Mouse (Mus musculus) megakaryocyte, embryonic 14.5 days (primary cell): ENCODE measurements around the gene Psmc1. TPM values are rescaled to one million over a fixed set of nuclear protein-coding genes. Genes with fewer than 3 reads are reported as not detected.

ENCODE experiments used
- H3K27me3 ChIP-seq: replicated peaks from 2 replicates; pipeline ENCODE3; 2012; ENCODE audit warnings: inconsistent platforms
- H3K36me3 ChIP-seq: replicated peaks from 2 replicates; pipeline ENCODE3; 2012; ENCODE audit warnings: low read length, inconsistent platforms, mixed read lengths
- H3K4me1 ChIP-seq: 2 replicates; pipeline ENCODE4 v1.6.1; 2012; ENCODE audit warnings: inconsistent platforms
- H3K4me3 ChIP-seq: replicated peaks from 2 replicates; pipeline ENCODE3; 2012; ENCODE audit warnings: moderate library complexity, mild to moderate bottlenecking, inconsistent platforms
- H3K9me3 ChIP-seq: 2 replicates; pipeline ENCODE4 v1.6.1; 2012; ENCODE audit warnings: inconsistent platforms
- FLI1 ChIP-seq: IDR thresholded peaks from 2 replicates; pipeline ENCODE4 v1.6.1; 2012; ENCODE audit warnings: low read length, inconsistent platforms, mixed read lengths
- GATA1 ChIP-seq: IDR thresholded peaks from 3 replicates; pipeline ENCODE4 v1.6.1; 2012; ENCODE audit warnings: mixed read lengths, low read length, inconsistent platforms, borderline replicate concordance
- polyA plus RNA-seq: library from polyadenylated mRNA; stranded (reverse); fragments of >175 nt; gene quantifications from 2 replicates; pipeline ENCODE4 v1.2.3, GENCODE M21; 2012; ENCODE audit warnings: low replicate concordance; ENCODE audit not compliant: insufficient read depth

Gene Psmc1
- polyA plus RNA-seq, result 14.0 TPM in 1 of 2 replicates, not detected in the other

- peak within 1 kb of the TSS; percentile 95 for H3K4me3 ChIP-seq
- no peaks in the 10 kb centered on the region for H3K9me3 ChIP-seq
- H3K36me3 ChIP-seq, result peaks cover 35% of the 10 kb centered on the region
- peaks cover 4% of the 10 kb centered on the region for H3K27me3 ChIP-seq
- TF ChIP-seq GATA1, result no peak
- TF ChIP-seq FLI1, result peak; percentile 42; the same call in 1 of the 2 replicates
- H3K4me1 ChIP-seq, result peaks cover 58% of the 10 kb centered on the region
Observed at GRCm38 (mm10) chr12:100109986-100110696, at the start of gene Psmc1. TSS of gene Psmc1 (plus strand) at chr12:100110154.

- Histone ChIP-seq H3K36me3 (no peaks in the 10 kb centered on the region), H3K4me3 (no peak overlapping the region), H3K4me1 (no peaks in the 10 kb centered on the region), H3K27me3 (peaks cover 19% of the 10 kb centered on the region), H3K9me3 (no peaks in the 10 kb centered on the region)
- no peak for TF ChIP-seq GATA1
- TF ChIP-seq FLI1, result no peak
Observed at GRCm38 (mm10) chr12:100061071-100061470, 48.9 kb upstream of the Psmc1 start.

- no peak for TF ChIP-seq FLI1
- no peak for TF ChIP-seq GATA1
- Histone ChIP-seq H3K27me3 (peaks cover 22% of the 10 kb centered on the region), H3K4me3 (no peak overlapping the region), H3K9me3 (no peaks in the 10 kb centered on the region), H3K4me1 (no peaks in the 10 kb centered on the region), H3K36me3 (no peaks in the 10 kb centered on the region)
Observed at GRCm38 (mm10) chr12:100061826-100062225, 48.1 kb upstream of the Psmc1 start.

GRCm38 (mm10) chr12:100062584-100062983 lies 47.4 kb upstream of the Psmc1 start:
- TF ChIP-seq FLI1, result no peak
- TF ChIP-seq GATA1, result no peak
- H3K4me3 ChIP-seq, result no peak overlapping the region
- H3K36me3 ChIP-seq, result no peaks in the 10 kb centered on the region
- no peaks in the 10 kb centered on the region for H3K9me3 ChIP-seq
- no peaks in the 10 kb centered on the region for H3K4me1 ChIP-seq
- peaks cover 26% of the 10 kb centered on the region for H3K27me3 ChIP-seq

- Histone ChIP-seq H3K36me3 (no peaks in the 10 kb centered on the region), H3K4me1 (no peaks in the 10 kb centered on the region), H3K27me3 (peaks cover 23% of the 10 kb centered on the region), H3K9me3 (no peaks in the 10 kb centered on the region), H3K4me3 (no peak overlapping the region)
- TF ChIP-seq GATA1, result no peak
- TF ChIP-seq FLI1, result no peak
Observed at GRCm38 (mm10) chr12:100065109-100065508, 44.8 kb upstream of the Psmc1 start.

- no peaks in the 10 kb centered on the region for H3K9me3 ChIP-seq
- H3K27me3 ChIP-seq, result peaks cover 20% of the 10 kb centered on the region
- H3K36me3 ChIP-seq, result no peaks in the 10 kb centered on the region
- H3K4me3 ChIP-seq, result no peak overlapping the region
- TF ChIP-seq GATA1 (no peak), FLI1 (no peak)
- no peaks in the 10 kb centered on the region for H3K4me1 ChIP-seq
Observed at GRCm38 (mm10) chr12:100067477-100067876, 42.5 kb upstream of the Psmc1 start.

- TF ChIP-seq FLI1, result no peak
- no peak for TF ChIP-seq GATA1
- H3K27me3 ChIP-seq, result peaks cover 10% of the 10 kb centered on the region
- no peak overlapping the region for H3K4me3 ChIP-seq
- H3K9me3 ChIP-seq, result peaks cover under 1% of the 10 kb centered on the region
- H3K4me1 ChIP-seq, result no peaks in the 10 kb centered on the region
- no peaks in the 10 kb centered on the region for H3K36me3 ChIP-seq
Observed at GRCm38 (mm10) chr12:100073201-100073672, 36.7 kb upstream of the Psmc1 start.

GRCm38 (mm10) chr12:100075715-100076114 lies 34.2 kb upstream of the Psmc1 start:
- Histone ChIP-seq H3K4me1 (no peaks in the 10 kb centered on the region), H3K9me3 (peaks cover 4% of the 10 kb centered on the region), H3K36me3 (no peaks in the 10 kb centered on the region), H3K4me3 (no peak overlapping the region), H3K27me3 (peaks cover 12% of the 10 kb centered on the region)
- TF ChIP-seq FLI1 (no peak), GATA1 (no peak)

GRCm38 (mm10) chr12:100079636-100080286 lies 30.2 kb upstream of the Psmc1 start:
- TF ChIP-seq GATA1, result no peak
- TF ChIP-seq FLI1, result no peak
- Histone ChIP-seq H3K27me3 (peaks cover 12% of the 10 kb centered on the region), H3K36me3 (no peaks in the 10 kb centered on the region), H3K9me3 (peaks cover 19% of the 10 kb centered on the region), H3K4me3 (no peak overlapping the region), H3K4me1 (peaks cover 5% of the 10 kb centered on the region; the same call in 1 of the 2 replicates)

- H3K27me3 ChIP-seq, result peaks cover 53% of the 10 kb centered on the region
- no peak overlapping the region for H3K4me3 ChIP-seq
- peaks cover 5% of the 10 kb centered on the region; the same call in 1 of the 2 replicates for H3K4me1 ChIP-seq
- H3K36me3 ChIP-seq, result no peaks in the 10 kb centered on the region
- peaks cover 5% of the 10 kb centered on the region; the same call in 1 of the 2 replicates for H3K9me3 ChIP-seq
- TF ChIP-seq GATA1 (no peak), FLI1 (no peak)
Observed at GRCm38 (mm10) chr12:100088026-100088425, 21.9 kb upstream of the Psmc1 start.
